Mouse (Mus musculus) adrenal gland, postnatal 14 days (tissue): ENCODE measurements at regions not wholly inside any gene's neighbourhood (a gene's known extent, or its start where the extent isn't known, plus 50 kb on each side); places are given as distances from the start of the nearest gene placed in this dataset.

ENCODE experiments used
- DNase-seq: peaks from one replicate; pipeline ENCODE4 v3.0.0; 2021; ENCODE audit warnings: mixed read lengths

DNA sequence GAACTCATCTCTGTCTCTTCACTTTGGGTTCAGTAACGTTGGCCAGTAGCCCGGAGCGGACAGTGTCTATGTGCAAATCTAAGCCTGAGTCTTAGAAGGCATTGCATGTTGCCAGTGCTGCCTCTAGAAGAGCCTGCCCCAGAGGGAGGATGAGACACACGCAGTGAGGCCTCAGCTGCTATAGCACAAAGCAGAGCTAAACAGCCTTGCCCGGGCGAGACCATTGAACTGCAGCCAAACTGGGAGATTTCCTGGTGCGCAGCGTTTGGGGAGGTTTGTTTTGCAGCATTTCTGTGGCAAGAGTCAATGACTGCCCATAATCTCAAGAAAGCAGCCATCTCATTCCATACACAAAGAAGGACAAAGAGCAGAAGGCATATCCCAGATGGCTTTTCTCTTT, 164.0 kb downstream of the 3100002H09Rik start:
- peak; percentile 17 for DNase-seq

DNA sequence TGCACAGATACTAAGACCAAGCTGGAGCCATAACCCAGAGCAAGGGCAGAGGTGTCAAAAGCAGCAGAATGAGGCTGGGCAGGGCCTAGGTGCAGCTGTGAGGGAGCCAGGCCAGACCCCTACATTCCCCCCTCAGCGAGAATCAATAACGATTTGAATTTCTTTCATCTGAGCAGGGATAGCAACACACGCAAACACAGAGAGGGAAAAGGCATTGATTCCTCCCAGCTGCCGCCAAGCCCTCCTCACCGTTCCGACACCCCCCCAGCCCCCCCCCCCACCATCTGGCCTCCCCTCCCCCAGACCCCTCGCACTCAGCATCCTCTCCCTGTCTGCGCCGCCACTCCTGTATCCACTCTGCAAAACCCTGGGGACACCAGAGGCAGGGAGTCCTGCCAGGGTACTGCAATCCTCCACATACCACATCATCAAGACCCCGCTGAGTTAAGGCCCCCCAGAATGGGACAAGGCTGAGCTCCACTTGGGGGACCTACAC, 166.9 kb downstream of the 3100002H09Rik start:
- no peak for DNase-seq

DNA sequence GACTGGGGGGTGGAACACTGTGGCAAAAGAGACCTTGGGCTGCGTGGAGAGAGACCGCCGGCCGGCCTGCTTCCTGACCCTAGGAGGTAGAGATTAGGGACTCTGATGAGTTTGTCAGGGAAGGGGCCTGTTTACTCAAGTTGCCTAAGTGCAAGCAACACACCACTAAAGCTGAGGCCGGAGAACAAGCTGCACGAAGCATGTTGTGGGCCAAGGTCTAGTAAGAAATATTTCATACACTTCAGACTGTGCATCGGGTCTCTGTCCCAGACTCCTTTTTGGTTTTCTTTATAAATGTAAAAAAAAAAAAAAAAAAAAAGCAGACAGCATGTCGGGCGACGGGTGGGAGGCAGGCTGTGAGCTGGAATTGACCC, 167.5 kb downstream of the 3100002H09Rik start:
- DNase-seq: no peak

DNA sequence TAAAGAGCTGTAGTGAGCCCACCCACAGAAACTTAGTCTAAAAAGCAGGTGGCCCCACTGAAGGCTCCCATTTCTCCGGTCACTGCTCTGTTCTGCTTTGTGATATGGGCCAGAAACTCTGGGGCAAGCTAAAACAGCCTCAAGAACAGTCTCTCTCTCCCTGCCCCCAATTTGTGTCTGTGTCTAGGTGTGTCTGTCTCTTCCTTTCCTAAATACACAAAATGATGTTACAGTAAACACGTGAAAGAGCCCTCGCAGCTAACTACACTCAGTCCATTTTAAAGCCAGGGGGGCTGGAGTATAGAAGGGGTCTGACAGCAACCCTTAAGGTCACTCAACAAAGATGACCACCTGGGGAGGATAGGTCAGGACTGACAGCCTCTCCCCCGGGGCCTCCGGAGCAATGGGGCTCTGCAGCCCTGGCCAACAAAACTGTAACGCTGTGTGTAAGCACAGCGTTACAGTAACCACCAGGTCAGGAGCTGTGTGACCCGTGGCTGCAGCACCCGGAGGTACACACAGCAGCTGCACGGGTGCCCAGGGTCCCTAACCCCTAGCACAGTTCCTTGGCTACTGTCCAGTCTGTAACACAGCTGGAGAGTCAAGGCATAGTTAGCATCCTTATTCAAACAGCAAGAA, 168.0 kb downstream of the 3100002H09Rik start:
- no peak for DNase-seq

DNA sequence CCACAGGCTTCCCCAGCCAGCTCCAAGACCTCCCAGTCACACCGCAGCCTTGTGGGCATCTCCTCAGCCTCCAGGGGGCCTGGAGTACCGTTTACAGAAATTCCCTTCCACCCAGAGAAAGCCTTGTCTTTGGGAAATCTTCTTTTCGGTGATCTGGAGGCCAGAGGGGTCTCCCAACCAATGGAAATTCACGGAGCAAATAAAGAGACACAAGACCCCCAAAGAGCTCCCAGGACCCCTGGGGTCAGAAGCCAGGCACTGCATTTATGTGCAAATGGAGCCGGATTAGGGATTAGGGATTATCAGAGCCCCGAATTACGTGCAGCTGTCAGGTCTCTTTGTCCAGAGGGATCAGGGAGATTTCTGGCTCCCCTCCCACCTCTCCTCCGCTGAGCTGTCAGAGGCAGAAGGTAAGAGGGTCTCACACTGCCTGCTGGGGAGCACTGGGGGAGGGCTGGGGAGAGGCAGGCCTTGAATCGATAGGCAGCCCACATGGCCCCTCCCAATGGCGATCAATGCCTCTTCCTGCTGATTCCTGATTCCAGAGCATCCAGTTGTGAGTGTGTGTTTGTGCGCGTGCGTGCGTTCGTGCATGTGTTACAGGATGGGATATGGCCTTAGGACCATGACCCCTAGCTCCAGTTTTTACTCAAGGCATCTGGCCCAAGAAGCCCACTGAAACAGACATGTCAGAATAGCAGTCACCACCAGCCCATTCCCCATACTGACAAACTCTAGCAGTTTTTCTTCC, 168.7 kb downstream of the 3100002H09Rik start:
- DNase-seq: no peak

DNA sequence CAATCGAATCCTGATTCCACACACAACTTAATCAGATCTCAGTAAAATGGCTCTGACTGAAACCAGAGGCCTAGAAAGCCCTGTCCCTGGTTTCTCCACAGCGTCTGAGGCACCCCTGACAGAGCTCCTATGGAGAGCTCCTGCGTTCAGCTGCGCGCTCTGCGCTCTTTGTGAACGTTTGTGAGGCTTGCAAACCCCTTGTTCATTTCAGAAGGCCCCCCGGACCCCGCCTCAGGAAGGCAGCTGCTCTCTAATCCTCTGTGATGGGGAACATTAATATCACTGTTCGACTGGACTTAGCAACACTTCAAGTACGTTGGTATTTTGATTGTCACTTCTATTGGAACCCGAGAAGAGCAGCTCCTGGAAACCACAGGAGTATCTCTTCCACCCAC, 175.6 kb downstream of the 3100002H09Rik start:
- DNase-seq: no peak

DNA sequence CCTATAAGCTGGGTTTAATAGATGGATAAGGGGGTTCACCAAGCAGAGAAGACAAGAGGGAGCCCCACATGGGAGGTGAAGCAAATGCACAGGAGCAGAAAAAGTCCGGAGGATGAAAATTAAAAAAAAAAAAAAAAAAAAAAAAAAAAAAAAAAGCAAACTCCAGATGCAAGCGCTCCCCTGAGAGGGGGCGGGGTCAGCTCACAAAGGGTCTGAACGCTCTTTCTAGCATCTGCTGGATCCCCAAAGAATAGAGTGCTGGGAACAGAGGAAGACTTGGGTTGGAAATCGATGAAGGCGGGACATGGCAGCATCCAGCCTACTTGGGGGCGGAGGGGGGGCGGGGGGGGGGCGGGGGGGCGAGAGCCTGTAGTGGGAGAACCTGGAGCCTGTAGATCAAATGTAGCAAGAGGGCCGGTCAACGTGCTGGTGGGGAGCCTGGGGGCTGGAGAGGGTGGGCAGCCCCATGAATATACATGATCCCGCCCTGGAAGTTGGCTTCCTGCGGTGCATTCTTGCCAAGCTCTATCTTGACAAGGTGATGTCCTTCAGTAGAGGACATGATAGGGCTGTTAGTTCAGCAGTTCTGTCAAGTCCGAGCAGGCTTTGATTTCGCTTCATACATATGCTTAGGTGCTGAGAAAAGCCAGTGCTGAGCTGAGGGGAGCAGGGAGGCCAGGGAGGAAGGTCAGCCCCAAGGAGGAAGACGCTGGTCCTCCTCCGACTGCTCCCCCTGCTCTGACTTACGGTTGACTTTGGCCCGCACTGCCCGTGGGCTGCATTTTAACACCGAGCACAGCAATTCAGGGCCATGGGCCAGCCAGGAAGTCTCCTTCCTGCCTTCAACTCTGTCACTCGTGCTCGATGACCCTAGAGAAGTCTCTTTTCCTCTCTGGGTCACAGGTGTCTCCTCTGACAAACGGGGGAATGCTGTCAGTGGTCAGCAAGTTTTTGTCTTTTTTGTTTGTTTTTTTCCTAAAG, 176.3 kb downstream of the 3100002H09Rik start:
- no peak for DNase-seq

DNA sequence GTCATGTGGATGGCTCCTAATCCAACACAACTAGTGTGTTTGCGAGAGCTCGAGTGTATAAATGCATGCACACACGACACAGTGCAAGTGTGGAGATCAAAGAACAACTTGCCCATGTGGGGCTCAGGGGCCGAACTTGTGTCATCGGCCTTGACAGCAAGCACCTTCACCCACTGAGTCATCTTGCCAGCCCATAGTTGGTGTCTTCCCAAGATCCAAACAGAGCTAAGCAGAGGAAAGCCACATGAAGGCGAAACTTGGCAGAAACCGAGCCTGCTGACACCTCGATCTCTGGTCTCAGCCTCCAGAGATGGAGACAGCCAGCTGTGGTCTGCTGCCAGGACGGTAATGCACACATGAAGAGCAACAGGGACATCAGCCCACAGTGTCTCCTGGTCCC, 177.1 kb downstream of the 3100002H09Rik start:
- peak; percentile 15 for DNase-seq

DNA sequence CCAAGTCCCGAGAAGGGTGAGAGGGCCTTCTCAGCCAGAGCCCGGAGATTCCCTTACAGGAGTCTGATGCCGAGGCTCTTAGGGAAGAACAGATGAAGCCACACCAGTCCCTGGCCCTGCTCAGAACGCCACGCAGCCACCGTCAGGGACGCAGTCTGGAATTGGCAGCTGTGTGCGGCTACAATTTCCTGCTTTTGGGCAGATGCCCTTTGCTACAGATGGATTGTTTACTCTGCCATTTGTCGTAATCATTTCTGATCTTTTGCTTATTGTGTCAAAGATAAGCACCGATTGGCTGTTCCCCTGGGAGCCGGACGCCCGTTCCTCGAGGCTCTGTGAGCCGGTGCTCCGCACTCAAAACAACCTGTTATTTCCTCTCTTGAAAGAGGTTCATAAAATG, 179.4 kb downstream of the 3100002H09Rik start:
- no peak for DNase-seq

DNA sequence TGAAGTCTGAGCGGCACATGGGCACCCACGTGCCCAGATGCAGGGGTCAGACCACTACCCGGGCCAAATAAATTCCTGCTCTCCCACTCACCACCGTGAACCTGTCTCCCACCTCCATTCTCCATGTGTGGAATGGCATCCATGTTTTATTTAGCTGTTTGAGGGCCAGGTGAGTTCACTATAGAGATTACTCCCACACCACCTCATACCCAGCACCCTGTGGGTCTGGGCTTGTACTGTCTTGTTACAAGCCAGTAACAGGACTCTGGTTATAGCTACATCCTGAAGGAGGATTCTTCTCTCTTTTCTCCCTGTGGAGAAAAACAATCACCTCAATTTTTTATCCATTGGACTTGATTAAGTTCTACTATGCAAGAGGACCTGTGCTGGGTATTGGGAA, 181.8 kb downstream of the 3100002H09Rik start:
- DNase-seq: no peak

DNA sequence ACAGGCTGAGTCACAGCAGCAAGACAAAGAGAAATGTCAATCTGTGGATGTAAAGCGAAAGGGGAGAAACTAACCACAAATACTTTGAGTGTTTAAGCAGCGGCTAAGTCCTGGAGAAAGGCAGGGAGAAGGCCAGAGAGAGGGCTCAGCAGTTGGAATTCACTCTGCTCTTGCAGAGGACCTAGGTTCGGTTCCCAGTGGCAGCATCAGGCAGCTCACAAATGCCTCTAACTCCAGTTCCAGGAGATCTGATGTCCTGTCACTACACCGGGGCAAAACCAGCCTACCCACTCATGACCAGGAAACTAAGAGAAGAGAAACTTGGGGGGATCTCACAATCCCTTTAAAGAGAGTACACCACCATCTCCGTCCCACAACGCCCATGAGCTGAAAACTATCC, 188.2 kb downstream of the 3100002H09Rik start:
- DNase-seq: no peak

DNA sequence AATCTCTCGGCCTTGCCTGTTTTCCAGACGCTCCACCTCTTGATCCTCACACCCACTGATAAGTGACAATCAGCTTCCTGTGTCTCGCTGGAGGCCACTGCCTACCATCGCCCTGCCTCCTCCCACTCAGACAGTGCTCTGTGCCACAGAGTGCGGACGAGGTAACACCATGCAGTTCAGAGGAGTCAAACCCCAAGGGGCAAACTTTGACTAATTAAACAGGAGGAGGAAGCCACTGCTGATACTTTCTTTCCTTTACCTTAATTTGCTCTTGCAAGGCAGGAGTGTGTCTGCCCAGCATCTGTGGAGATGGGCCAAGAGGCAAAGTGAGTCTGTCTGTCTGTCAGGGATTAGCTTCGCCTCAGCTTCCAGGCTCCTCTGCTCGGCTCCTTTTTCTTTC, 192.2 kb downstream of the 3100002H09Rik start:
- no peak for DNase-seq

DNA sequence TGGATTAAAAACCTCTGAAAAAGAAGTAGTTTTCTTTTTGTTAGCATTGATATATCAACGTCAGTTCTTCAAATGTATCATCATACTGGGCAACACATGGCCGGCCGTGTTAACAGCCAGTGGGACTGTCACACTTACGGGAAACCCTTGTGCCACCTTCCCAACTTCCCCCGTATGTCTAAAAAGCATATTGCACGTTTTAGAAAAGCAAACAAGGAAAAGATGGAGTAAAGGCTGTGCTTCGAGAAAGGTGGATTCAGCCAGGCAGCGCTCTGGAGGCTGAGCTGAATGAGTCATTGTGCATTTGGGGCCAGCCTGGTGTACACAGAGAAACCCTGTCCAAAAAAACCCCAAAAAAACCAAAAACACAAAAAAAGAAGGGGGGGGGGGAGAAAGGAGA, 193.4 kb downstream of the 3100002H09Rik start:
- no peak for DNase-seq

DNA sequence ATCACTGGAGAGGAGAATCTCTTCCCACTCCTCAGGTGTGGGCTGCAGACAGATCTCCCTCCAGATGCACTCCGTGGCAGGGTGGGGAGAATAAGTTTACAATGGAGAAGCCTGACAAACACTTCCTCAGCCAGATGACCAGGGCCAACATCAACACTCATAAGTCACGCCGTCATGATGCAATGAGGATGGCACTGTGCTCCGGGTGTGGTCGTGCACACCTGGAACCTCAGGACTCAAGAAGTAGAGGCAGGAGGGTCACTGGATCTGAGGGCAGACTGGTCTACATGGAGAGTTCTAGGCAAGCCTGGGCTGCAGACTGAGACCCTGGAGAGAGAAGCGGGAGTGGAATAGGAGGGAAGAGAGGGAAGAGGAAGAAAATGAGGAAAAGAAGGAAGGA, 194.3 kb downstream of the 3100002H09Rik start:
- DNase-seq: no peak

DNA sequence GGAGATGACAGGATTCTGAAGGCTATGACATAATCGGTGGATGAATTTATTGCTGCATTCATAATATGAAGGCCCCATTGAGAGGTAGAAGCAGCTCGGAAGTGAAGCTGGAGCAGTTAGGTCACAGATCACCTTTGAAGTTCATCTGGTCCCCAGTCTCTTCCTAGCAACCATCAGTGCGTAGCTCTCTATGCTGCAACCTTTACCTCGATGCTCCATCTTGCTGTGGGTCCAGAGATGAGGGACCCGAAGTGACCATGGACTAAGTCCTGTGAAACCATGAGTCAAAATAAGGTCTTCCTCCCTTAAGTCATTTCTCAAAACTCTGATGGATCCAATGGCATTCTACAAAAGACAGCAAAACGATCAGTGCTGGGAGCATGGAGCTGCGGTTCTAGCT, 196.2 kb downstream of the 3100002H09Rik start:
- DNase-seq: no peak

DNA sequence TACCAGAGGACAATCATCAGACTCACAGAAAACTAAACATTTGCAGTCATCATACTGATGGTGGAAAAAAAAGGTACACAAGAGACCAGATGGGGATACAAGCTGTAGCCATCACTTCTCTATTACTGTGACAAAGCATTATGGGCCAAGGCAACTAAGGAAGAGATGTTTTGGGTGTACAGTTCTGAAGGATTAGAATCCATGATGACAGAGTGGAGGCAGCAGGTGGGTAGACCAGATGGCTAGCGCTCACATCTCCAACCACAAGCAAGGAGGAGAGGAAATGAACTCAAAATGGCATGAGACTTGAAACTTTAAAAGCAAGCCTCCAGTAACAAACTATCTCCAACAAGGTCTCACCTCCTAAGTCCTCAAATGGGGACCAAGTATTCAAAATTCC, 201.3 kb downstream of the 3100002H09Rik start:
- DNase-seq: no peak

DNA sequence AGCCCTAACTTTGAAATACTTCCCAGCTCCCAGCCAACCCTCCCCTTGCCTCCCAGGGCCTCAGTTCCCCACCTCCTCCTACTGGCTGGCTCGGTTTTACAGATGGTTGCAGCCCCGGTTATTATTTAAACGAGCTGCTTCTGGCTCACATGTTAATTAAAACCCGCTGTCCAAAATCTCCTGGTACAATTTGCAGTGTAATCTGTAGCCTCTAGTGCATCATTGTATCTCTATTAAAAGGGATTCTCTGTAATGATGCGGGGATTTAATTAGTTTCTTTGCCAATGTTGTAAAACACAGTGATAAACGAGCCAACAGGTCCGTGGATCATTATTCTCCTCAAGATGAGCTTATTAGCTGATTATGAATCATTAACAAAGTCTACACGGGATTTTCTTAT, 208.5 kb downstream of the 3100002H09Rik start:
- DNase-seq: no peak

DNA sequence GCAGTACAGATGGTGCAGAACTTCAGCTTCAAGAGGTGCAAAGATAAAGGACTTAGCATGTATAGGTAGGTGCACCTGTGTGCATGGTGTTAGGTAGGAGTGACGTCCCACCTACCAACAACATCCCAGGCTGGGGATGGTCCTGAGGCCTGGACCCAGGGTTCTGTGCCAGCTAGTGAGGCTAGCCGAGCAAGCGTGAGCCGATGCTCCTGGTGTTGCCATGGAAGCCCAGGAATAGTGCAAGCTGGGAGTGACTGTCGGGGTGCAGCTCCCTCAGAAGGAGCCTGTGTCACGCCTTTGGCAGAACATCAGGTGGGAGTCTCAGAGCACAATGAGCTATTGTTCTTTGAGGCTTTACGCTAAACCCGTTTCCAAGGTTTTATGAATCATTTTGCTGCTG, 209.9 kb downstream of the 3100002H09Rik start:
- DNase-seq: peak; percentile 15

DNA sequence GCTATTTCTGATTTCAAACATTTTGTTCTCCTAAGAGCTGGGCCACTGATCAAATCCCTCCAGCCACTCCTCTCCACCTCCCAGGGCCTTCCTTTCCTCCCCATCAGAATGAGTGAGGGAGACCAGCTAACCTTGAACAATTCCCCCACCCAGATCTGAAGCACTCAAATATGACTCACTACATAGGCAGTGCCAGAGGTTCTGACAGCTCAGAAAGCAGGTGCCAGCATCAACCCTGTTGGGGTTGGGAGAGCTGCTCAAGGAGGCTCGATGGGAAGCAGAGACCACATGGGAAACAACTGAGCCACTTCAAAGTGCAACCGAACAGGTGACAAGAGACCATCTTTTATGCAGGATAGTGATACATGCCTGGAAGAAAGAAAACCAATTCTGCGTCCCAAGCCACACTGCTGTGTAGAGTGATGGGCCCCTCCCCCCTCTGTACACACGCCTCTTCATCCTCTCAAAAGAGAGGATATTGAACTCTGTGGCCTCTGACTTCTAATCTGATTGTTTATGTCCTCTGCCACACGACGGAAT, 210.4 kb downstream of the 3100002H09Rik start:
- peak; percentile 11 for DNase-seq

DNA sequence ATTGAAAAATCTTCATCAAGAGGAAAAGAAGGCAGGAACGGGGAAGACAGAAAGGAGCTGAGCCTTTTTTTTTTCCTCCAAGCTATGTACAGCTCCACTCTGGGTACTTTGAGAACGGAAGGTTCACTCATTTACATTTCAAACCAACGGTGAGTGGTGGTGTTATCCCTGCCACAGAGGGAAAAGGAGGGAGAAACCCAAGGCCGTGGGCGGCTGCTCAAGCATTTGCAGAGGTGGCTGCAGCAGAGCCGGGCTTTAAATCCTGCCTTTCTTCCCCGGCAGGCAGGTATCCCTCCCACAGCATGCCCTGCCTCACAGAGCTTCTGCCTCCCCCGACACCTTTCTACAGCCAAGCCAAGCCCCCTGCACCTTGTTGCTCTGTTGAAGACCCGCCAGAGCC, 212.2 kb downstream of the 3100002H09Rik start:
- DNase-seq: no peak

DNA sequence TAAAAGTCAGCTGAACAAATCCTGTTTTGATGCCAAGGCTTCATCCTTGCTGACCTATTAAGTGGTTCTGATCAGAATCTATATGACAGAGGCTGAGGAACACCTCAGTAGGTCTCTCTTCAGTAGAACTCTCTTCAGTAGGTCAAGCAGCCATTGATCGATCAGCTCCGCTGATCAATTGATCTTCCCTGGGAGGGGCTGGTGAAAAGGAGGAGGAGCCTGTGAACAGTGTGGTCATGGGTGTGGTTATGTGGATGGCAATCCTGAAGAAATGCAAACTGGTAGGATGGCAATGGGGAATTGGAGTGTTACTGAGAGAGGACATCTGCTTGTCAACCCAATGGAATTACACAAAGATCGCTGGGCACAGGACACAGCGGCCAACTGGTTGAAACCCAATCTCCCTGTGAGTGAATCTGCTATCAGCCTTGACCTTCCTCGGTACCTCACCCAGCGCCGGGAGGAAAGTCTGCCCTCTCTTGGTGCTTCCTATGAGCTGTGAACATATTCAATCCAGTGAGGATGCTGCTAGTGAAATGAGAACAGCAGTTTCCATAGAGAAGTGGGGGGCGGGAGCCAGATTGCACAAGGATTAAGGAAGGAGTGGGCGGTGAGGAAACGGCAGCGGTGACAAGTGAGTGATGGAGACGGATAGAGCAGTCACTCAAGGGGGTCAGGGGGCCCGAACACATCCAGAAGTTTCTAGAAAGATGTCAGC, 213.9 kb downstream of the 3100002H09Rik start:
- peak; percentile 21 for DNase-seq

DNA sequence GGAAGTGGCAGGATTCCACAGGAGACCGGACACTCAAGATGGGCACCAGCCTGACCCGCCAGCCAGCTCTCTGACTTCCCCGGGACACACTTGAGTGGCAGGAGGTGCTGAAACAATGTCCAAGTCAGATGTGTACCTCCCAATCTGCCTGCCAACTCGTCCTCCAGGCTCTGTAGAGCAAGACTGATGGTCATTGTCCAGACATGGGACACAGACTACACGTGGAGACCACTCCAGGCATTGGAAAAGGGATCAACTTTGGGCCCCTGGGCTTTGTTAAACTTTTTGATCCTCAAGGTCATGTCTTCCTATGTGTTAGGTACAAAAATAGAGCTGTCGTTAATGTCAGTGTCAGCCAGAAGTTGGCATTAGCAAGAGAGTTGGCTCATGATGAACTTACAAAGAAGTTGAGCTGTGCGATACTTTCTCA, 214.6 kb downstream of the 3100002H09Rik start:
- DNase-seq: no peak
